Mouse (Mus musculus): ENCODE data around the gene Sirt4. TPM values are rescaled to one million over a fixed set of nuclear protein-coding genes. Genes with fewer than 3 reads are reported as not detected.
A peak's percentile ranks its signal among the peaks of the same experiment; 100 is the strongest.
"Not testable (repeated sequence)": the region's sequence is repeated elsewhere in the genome, so short reads cannot be mapped to it uniquely, and the experiment has no call there.

Sirt4 gene
- total RNA-seq (2021): 10 to 100 TPM; 20.8 to 22.6 TPM
- long read RNA-seq, experiment 1, transcript Sirt4-201 (5 exons, 1,794 nt): major isoform, 9 of 17 reads
- long read RNA-seq, experiment 1, partial matches to known transcripts: 1 of 17 reads
- long read RNA-seq, experiment 1, other reads (novel, unspliced or antisense): 7 of 17 reads
- long read RNA-seq, experiment 2, transcript Sirt4-201 (5 exons, 1,794 nt): major isoform, 6 of 10 reads
- long read RNA-seq, experiment 2, partial matches to known transcripts: 1 of 10 reads
- long read RNA-seq, experiment 2, other reads (novel, unspliced or antisense): 2 of 10 reads

DNA sequence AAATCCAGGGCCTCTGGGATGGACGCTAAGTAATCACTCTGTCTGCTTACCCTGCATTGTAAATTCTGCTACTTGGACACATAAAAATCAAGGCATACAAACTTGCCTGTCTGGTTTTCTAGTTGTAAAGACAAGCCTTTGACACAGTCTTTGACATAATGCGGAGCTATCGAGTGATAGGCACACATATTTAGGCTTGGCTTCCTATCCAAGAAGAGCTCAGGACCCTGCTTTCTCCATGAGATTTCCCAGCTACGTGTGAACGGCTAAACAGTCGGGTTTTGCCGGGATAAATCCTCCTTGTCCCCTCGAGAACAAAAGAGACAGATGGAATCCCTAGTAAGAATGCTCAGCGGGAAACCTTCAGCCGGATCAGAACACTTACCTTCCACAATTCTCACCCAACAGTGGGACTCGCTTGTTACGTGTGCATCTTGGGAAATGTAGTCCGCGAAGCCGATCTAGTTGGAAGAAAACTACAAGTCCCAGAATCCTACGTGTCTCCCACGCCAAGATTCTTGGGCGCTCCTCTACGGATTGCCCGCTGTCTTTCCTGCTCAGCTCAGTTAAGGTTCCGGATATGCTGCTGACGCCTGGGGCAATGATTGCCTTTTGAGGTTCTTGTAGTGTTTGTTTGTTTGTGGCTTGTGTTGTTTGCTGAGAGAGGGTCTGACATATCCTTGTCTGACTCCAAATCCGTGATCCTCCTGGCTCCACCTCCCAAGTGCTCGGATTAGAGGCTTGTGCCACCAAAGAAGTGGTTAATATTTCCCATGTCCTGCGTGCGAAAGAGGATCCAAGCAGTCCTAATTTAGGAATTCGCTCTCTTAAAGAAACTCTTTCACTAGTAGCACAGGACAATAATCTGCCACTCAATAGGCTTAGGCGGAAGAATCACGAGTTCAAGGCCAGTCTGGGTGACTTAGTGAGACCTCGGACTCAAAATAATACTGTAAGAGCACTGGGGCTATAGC is at the start of gene Sirt4:
Gene Sirt4 (minus strand): TSS at position 779 of the 974 bp plus-strand sequence.
- DNase-seq: peak; percentile 77 to 80

DNA sequence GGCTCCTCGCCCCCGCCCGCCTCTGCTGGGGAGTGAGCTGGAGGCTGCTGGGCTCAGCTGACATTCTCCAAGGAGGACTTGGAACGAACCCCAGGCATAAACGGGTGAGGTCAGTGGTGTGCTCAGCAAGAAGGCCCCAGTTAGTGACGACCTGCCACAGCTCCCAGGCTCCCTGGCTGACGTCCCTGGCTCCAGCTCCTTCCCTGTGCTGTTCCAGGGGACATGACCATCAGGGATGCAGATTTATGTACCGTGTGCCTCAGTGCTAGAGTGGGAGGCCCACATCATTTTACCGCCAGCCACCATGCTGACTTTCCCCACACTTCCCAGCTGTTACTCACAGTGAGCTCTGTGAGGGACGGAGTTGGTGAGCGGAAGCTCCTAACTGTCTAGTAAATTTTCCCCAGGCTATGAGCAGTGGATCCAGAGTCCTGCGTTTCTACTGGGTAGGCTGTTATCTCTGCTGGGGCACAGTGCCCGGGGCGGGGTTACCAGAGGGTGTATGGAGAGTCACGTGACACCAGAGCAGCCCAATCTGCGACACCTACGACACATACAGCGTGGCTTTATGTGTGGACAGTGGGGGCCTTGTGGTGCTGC is 47.2 kb upstream of the Sirt4 start:
- peak; percentile 81 to 87 for DNase-seq

- DNase-seq: peak in 1 of 2 experiments; percentile 49
These were observed 45.9 kb upstream of the Sirt4 start for GRCm38 (mm10) chr5:115530447-115530809.

DNA sequence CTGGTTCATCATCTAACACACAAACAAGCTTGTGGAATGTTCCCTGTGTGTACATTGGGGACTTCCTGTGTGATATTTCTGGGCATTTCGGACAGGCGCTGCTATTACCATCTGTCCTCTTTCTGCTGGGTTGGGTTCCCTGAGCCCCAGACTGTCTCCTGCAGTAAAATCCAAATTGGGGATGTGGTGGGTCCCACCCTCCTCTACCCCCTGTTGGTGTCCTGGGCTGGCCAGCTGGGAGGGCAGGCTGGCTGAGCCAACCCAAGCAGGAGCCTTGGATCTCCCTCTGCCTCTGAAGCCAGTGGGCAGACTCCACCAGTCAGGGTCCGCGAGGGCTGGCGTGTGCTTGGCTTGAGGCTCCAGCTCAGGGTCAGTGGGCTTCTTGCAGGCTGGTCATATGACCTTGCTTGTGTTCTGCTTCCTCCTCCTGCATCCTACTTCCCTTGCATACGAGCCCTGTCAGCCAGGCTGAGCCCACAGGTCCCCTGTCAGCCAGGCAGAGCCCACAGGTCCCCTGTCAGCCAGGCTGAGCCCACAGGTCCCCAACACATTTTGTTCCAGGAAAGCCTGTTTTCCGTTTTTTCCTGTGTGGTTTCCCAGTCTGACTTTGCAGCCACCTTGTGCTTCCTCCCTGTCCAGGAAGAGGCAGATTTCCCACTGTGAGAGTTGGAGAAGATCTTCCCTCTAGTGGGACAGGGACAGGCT is 45.4 kb upstream of the Sirt4 start:
- DNase-seq: no peak

- DNase-seq: no peak
These were observed 44.8 kb upstream of the Sirt4 start for GRCm38 (mm10) chr5:115529364-115529741.

GRCm38 (mm10) chr5:115528128-115528527 is 43.6 kb upstream of the Sirt4 start:
- peak; percentile 55 to 64 for DNase-seq

DNA sequence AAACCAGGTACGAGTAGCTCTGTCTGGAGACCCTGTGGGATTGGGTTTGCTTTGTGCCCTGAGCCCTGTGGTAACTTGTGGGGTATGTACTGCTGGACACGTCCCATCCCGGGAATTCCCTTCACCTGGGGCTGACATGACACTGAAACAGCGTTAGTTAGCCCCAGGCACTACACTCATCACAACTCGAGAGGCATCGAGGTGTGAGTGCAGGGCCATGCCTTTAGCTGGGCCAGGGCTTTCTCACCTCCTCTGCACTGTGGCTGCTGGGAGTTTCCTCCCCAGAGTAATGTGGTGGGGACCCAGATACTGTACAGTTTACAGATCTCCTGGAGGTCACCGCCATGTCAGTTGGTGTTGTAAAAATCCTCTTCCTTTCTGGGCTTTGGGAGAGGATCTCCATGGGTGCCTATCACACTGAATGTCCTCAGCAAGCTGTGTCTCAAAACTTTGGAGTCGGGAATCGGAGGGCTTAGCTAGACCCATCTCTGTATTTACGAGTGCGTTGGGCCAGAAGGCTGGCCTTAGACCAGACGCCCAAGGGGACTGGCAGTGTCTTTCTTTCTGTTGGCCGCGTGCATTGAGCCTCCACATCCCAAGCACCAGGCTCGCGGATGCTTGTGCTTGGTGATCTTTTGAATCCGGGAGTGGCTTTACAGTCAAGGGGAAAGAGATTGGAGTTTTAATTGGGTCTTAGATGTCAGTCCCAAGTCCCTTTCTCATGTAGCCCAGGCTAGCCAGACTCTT is 42.1 kb upstream of the Sirt4 start:
- no peak for DNase-seq

- DNase-seq: no peak
These were observed 41.4 kb upstream of the Sirt4 start for GRCm38 (mm10) chr5:115525943-115526342.

DNA sequence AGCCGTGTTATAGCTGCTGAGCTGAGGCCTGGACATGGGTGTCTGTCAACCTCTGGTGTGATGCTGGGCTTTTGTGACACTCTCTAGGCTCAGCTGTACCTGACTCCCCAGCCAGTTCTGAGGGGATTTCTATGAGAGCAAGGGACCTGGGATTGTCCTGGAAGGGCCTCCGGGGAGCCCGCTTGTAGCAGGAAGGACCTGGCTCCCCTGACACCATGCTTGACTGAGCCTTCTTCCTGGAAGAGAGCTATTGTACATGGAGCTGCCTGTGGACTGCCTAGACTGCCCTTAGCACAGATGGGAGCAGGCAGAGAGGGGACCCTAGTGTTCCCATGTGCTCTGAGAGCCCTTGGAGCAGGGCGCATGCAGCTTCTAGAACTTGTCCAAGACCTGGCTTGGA is 40.9 kb upstream of the Sirt4 start:
- no peak for DNase-seq

GRCm38 (mm10) chr5:115524471-115524870 is 39.9 kb upstream of the Sirt4 start:
- no peak for DNase-seq

- DNase-seq: no peak
These were observed 39.4 kb upstream of the Sirt4 start for GRCm38 (mm10) chr5:115523971-115524370.

DNA sequence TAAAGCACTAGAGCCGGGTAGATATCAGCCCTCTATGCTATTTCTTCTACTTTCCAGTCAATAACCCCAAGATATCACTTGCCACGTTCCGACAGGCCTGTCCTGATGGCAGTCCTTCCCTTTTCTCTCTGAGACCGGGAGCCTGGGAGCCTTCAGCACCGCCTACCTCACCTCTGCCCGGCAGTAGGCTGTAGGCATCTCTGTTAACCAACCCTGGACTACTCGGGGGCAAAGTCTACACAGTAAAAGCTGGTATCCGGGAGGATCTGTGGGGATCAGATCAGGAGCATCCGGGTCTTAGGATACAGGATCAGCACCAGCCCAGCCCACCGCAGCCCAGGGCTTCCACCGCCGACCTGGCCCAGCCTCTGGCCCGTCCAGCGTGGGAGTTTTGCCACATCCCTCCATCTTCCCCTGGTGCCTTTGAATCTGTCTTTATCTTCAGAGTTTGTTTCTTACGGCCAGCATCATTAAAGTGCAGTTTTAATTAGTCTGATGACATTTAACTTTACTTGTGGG is 38.5 kb upstream of the Sirt4 start:
- DNase-seq: no peak

GRCm38 (mm10) chr5:115522531-115522930 is 38.0 kb upstream of the Sirt4 start:
- no peak for DNase-seq

GRCm38 (mm10) chr5:115521553-115522461 is 37.3 kb upstream of the Sirt4 start:
- peak; percentile 67 to 76 for DNase-seq

- DNase-seq: peak; percentile 41 to 51
These were observed 35.9 kb upstream of the Sirt4 start for GRCm38 (mm10) chr5:115520325-115520869.

- DNase-seq: not testable (repeated sequence)
These were observed 33.7 kb upstream of the Sirt4 start for GRCm38 (mm10) chr5:115518214-115518613.

DNA sequence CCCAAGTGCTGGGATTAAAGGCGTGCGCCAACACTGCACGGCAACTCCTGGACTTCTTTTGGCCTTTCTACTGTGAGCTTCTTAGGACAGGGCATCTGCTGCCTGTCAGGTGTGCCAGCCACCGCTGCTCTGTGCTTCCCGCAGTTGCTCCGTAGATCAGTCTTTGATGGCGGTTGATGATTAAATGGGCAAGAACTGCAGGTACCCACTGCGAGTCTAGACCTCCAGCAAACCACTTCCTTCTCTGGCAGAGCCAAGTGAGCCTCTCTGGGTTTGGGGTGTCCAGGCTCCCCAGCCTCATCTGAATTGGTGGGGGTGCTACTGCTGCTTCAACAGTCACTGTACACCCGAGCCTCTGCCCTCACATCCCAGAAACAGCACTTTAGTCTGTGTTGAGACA is 33.0 kb upstream of the Sirt4 start:
- DNase-seq: no peak

DNA sequence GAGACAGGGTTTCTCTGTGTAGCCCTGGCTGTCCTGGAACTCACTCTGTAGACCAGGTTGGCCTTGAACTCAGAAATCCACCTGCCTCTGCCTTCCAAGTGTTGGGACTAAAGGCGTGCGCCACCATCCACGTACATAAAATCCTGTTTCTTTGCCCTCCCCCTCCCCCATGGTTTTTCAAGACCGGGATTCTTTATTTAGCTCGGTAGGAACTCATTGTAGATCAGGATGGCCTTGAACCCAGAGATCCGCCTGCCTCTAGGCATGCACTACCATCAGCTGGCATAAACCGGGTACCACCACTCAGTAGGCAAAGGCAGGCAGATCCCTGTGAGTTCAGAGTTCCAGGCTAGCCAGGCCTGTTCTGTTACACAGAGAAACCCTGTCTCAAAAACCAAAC is 32.4 kb upstream of the Sirt4 start:
- no peak for DNase-seq

DNA sequence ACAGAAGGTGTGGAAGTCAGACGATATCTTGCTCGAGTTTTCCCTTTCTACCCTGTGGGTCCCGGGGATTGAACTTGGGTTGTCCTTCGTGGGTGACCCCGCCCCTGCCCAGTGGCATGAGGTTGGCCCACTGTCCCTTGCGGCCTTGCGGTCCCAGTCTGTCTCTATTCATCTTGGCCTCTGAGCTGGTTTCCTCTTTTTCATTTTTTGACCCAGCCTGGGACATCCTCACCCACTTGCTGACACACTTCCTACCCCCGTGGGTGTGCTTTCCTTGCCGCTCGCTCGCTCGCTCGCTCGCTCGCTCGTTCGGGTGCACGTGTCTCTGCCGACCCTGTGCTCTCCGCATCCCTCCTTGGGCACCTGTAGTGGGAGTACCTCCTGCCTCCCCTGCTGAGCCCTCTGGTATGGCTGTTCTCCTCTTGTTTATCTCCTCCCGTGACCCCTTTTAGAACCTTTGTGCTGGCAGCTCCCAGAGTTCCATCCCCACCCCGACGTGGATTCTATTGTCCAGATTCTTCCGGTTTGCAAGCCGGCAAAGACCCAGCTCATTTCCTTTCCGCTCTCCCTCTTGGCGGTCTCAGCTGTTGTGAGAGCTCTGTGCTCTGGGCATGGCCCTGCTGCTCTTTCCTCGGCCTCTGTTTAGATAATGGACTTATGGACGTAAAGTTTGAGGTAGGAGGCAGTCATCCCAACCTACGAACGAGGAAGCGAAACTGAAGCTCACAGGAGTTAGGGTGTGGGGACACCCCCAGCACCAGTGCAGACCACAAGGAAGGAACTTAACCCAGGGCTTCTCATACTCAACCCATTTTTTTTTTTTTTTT is 31.8 kb upstream of the Sirt4 start:
- peak; percentile 47 to 59 for DNase-seq

All from adrenal gland, postnatal 36 days (tissue).